Mouse (Mus musculus) limb, embryonic 14.5 days (tissue): ENCODE results near the gene Dmtf1. TPM values are rescaled to one million over a fixed set of nuclear protein-coding genes. Genes with fewer than 3 reads are reported as not detected.

ENCODE experiments used
- ATAC-seq: fragments of 200-750 bp; cut with Nextera tagmentation; 2 replicates; pipeline ENCODE4 v1.8.0; 2017; ENCODE audit warnings: low read depth, moderate number of reproducible peaks, moderate TSS enrichment; ENCODE audit not compliant: low FRiP score
- DNase-seq: peaks from one replicate; pipeline ENCODE4 v3.0.0-alpha.2; 2015; ENCODE audit warnings: low spot score
- H3K27ac ChIP-seq: fragments of 300-500 bp; sonication (generic); replicated peaks from 2 replicates; pipeline ENCODE4 v1.5.1; 2014; ENCODE audit warnings: low read depth, mild to moderate bottlenecking, low read length, moderate library complexity, mixed read lengths
- H3K27me3 ChIP-seq: fragments of 300-500 bp; sonication (generic); 2 replicates; pipeline ENCODE4 v1.6.1; 2014; ENCODE audit warnings: low read length, mixed read lengths; ENCODE audit not compliant: control insufficient read depth, insufficient read depth
- H3K36me3 ChIP-seq: fragments of 300-500 bp; sonication (generic); 2 replicates; pipeline ENCODE4 v1.6.1; 2014; ENCODE audit warnings: mild to moderate bottlenecking, low read length, moderate library complexity, mixed read lengths; ENCODE audit not compliant: control insufficient read depth, insufficient read depth
- H3K4me1 ChIP-seq: fragments of 300-500 bp; sonication (generic); 2 replicates; pipeline ENCODE4 v1.6.1; 2014; ENCODE audit warnings: antibody characterized with exemption, low read length, mixed read lengths; ENCODE audit not compliant: control insufficient read depth, insufficient read depth
- H3K4me2 ChIP-seq: fragments of 300-500 bp; sonication (generic); replicated peaks from 2 replicates; pipeline ENCODE4 v1.6.1; 2014; ENCODE audit warnings: low read depth, mild to moderate bottlenecking, low read length, moderate library complexity; ENCODE audit not compliant: severe bottlenecking
- H3K4me3 ChIP-seq: fragments of 300-500 bp; sonication (generic); replicated peaks from 2 replicates; pipeline ENCODE4 v1.5.1; 2014; ENCODE audit warnings: low read length
- H3K9ac ChIP-seq: fragments of 300-500 bp; sonication (generic); 2 replicates; pipeline ENCODE4 v1.6.1; 2014; ENCODE audit warnings: mild to moderate bottlenecking, low read depth, low read length, moderate library complexity; ENCODE audit not compliant: severe bottlenecking
- H3K9me3 ChIP-seq: fragments of 300-500 bp; sonication (generic); 2 replicates; pipeline ENCODE4 v1.6.1; 2016; ENCODE audit warnings: low read length; ENCODE audit not compliant: control insufficient read depth
- POLR2A ChIP-seq: fragments of 200-500 bp; IDR thresholded peaks from 2 replicates; pipeline ENCODE4 v1.8.0; 2012; ENCODE audit warnings: inconsistent platforms, mild to moderate bottlenecking, moderate library complexity, borderline replicate concordance; ENCODE audit not compliant: insufficient read depth, insufficient read length; ENCODE audit errors: extremely low read depth
- WGBS: fragments of 180-500 bp; shearing (Covaris S2); extraction: QIAGEN DNeasy Blood & Tissue Kit; methylation state at CpG from one replicate; pipeline ENCODE4 v1.1.7; 2014; 5-methylcytosine and 5-hydroxymethylcytosine counted together
- polyA plus RNA-seq, 2 experiments: library from polyadenylated mRNA; depleted of rRNA in 1 of 2; stranded (reverse) in 1 of 2; unstranded in 1 of 2; fragments of >200 nt; fragmentation: Nextera tagmentation in 1 of 2; extraction: Ambion mirVana in 1 of 2; gene quantifications; 2 replicates each; pipeline versions ENCODE4 v1.2.1 to v1.2.3; 2012 to 2014

The Dmtf1 gene
- polyA plus RNA-seq, 2 experiments: 49.4 to 78.0 TPM

- DNase-seq (no peak), ATAC-seq (no peak)
- Histone ChIP-seq H3K27ac (no peak overlapping the region), H3K4me3 (no peak overlapping the region), H3K4me2 (no peak overlapping the region), H3K36me3 (no peaks in the 10 kb centered on the region), H3K9me3 (no peaks in the 10 kb centered on the region), H3K27me3 (no peaks in the 10 kb centered on the region), H3K4me1 (no peaks in the 10 kb centered on the region), H3K9ac (no peak overlapping the region)
- TF ChIP-seq POLR2A: no peak
- 74% methylated on average over 8 of the region's 8 CpGs for WGBS
These were observed 54.1 kb downstream of the Dmtf1 start for GRCm38 (mm10) chr5:9107296-9108089.

DNA sequence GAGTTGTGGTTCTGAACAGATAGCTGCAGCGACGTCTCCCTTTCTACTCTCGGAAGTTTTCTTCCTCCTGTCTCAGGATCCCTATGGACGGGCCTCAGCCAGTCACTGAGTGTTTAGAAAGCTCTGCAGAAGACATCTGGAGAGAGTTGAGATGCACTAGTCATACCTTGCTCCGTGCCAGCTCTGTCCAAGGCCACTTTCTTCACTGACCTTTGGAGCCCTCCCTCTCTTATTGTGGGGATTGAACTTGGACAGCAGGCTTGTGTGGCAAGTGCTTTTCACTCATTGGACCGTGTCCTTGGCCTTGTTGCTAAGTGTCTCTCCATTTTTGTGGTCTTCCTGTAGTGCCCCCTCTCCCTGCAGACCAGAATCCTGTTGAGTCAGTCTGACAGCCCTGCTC lies 54.8 kb downstream of the Dmtf1 start:
- DNase-seq: no peak
- H3K4me1 ChIP-seq: no peaks in the 10 kb centered on the region
- no peak overlapping the region for H3K4me3 ChIP-seq
- TF ChIP-seq POLR2A: no peak
- no peak overlapping the region for H3K4me2 ChIP-seq
- H3K27ac ChIP-seq: no peak overlapping the region
- H3K36me3 ChIP-seq: no peaks in the 10 kb centered on the region
- no peaks in the 10 kb centered on the region for H3K9me3 ChIP-seq
- no peak for ATAC-seq
- H3K27me3 ChIP-seq: no peaks in the 10 kb centered on the region
- 78% methylated on average over 6 of the region's 6 CpGs for WGBS
- H3K9ac ChIP-seq: no peak overlapping the region

DNA sequence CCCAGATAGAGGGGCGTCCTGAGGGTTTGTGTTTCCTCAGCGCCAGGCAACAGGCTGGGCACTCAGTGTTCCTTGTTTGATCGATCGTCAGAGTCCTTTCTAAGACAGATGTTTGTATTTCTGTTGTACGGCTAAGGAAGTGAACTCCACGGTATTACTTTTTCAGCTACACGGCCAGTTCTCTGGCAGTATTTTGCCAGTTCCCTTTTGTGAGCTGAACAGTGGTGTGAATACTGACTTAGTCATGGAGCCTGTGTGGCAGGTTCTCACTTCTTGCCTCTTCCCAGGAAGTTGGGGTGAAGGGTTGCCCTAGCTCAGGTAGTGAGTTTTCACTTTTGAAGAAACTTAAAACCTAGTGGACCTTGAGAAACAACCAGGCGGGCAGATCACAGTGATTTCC lies 57.6 kb downstream of the Dmtf1 start:
- Histone ChIP-seq H3K36me3 (no peaks in the 10 kb centered on the region), H3K9me3 (no peaks in the 10 kb centered on the region), H3K4me2 (no peak overlapping the region), H3K27ac (no peak overlapping the region), H3K27me3 (no peaks in the 10 kb centered on the region), H3K4me1 (no peaks in the 10 kb centered on the region), H3K9ac (no peak overlapping the region), H3K4me3 (no peak overlapping the region)
- WGBS: 92% methylated on average over 8 of the region's 8 CpGs
- TF ChIP-seq POLR2A: no peak
- ATAC-seq: no peak
- no peak for DNase-seq

DNA sequence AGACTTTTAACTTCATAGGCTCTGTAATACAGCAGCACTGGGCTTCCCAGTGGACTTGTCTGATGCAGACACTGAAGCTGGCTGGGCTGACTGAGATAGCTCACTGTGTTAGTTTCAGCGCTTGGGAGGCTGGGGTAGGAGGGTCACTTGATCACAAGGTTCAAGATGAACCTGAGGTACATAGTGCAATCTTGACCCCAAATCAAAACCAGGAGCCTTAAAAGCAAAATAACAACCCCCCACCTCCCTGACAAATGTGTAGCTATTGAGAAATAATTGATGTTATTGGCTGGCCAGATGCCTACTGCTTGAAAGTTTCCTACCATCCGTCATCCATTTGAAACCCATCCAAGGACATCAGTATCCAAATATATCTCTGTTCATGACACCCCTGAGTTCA lies 58.9 kb downstream of the Dmtf1 start:
- DNase-seq: no peak
- H3K9me3 ChIP-seq: no peaks in the 10 kb centered on the region
- H3K4me3 ChIP-seq: no peak overlapping the region
- no peaks in the 10 kb centered on the region for H3K36me3 ChIP-seq
- WGBS: 86% methylated on average over 2 of the region's 2 CpGs
- no peak overlapping the region for H3K27ac ChIP-seq
- no peaks in the 10 kb centered on the region for H3K4me1 ChIP-seq
- H3K4me2 ChIP-seq: no peak overlapping the region
- ATAC-seq: no peak
- no peak overlapping the region for H3K9ac ChIP-seq
- no peak for TF ChIP-seq POLR2A
- no peaks in the 10 kb centered on the region for H3K27me3 ChIP-seq

GRCm38 (mm10) chr5:9100849-9101801 lies 60.5 kb downstream of the Dmtf1 start:
- Histone ChIP-seq H3K4me2 (peak overlapping the region; percentile 87), H3K27me3 (no peaks in the 10 kb centered on the region), H3K36me3 (no peaks in the 10 kb centered on the region), H3K4me1 (no peaks in the 10 kb centered on the region), H3K4me3 (peak overlapping the region; percentile 90), H3K9me3 (peaks cover 3% of the 10 kb centered on the region; the same call in 1 of the 2 replicates), H3K27ac (no peak overlapping the region), H3K9ac (peak overlapping the region; percentile 79)
- DNase-seq: peak; percentile 28
- ATAC-seq: peak; percentile 64
- under 1% methylated on average over 29 of the region's 83 CpGs for WGBS
- TF ChIP-seq POLR2A: no peak
